Mouse (Mus musculus): ENCODE data around the gene Cd52. TPM values are rescaled to one million over a fixed set of nuclear protein-coding genes. Genes with fewer than 3 reads are reported as not detected.

Gene Cd52
- polyA plus RNA-seq, 1 experiment from 2014 or later: 24.6 TPM

GRCm38 (mm10) chr4:134118126-134118800 lies 23.4 kb upstream of the Cd52 start:
- H3K36me3 ChIP-seq: no peaks in the 10 kb centered on the region
- no peaks in the 10 kb centered on the region for H3K27me3 ChIP-seq
- H3K4me2 ChIP-seq: no peak overlapping the region
- WGBS (ENCODE audit: insufficient replicate concordance): 47% methylated on average over 14 of the region's 14 CpGs
- H3K9ac ChIP-seq: no peak overlapping the region
- H3K9me3 ChIP-seq (replicated peaks): no peaks in the 10 kb centered on the region
- no peak for ATAC-seq (ENCODE audit: low read depth)
- DNase-seq: no peak
- H3K4me1 ChIP-seq (replicated peaks): peaks cover 66% of the 10 kb centered on the region
- H3K4me3 ChIP-seq (replicated peaks): no peak overlapping the region
- H3K27ac ChIP-seq: peak overlapping the region; percentile 63

- Histone ChIP-seq H3K9me3 (replicated peaks) (no peaks in the 10 kb centered on the region), H3K27me3 (no peaks in the 10 kb centered on the region), H3K36me3 (no peaks in the 10 kb centered on the region), H3K9ac (no peak overlapping the region), H3K4me1 (replicated peaks) (peaks cover 78% of the 10 kb centered on the region), H3K27ac (peak overlapping the region; percentile 63), H3K4me2 (no peak overlapping the region), H3K4me3 (replicated peaks) (no peak overlapping the region)
- ATAC-seq (ENCODE audit: low read depth): 0 out of 2 replicates have a peak, but pooled peaks have one; percentile 11
- no peak for DNase-seq
- WGBS (ENCODE audit: insufficient replicate concordance): 9% methylated on average over 8 of the region's 8 CpGs
Observed at GRCm38 (mm10) chr4:134117012-134117411, 22.1 kb upstream of the Cd52 start.

- no peak overlapping the region for H3K4me3 ChIP-seq (replicated peaks)
- no peak overlapping the region for H3K9ac ChIP-seq
- peak overlapping the region; percentile 40; the same call in 1 of the 2 replicates for H3K27ac ChIP-seq
- H3K9me3 ChIP-seq (replicated peaks): no peaks in the 10 kb centered on the region
- no peak overlapping the region for H3K4me2 ChIP-seq
- ATAC-seq (ENCODE audit: low read depth) (no peak), DNase-seq (no peak)
- no peaks in the 10 kb centered on the region for H3K27me3 ChIP-seq
- 43% methylated on average over 2 of the region's 2 CpGs for WGBS (ENCODE audit: insufficient replicate concordance)
- no peaks in the 10 kb centered on the region for H3K36me3 ChIP-seq
- H3K4me1 ChIP-seq (replicated peaks): peaks cover 83% of the 10 kb centered on the region
Observed at GRCm38 (mm10) chr4:134116501-134116900, 21.6 kb upstream of the Cd52 start.

- no peak for DNase-seq
- no peak overlapping the region for H3K4me3 ChIP-seq (replicated peaks)
- 0 out of 2 replicates have a peak overlapping the region, but pooled peaks have one; percentile 15 for H3K27ac ChIP-seq
Observed at GRCm38 (mm10) chr4:134115215-134116144, 20.6 kb upstream of the Cd52 start.

GRCm38 (mm10) chr4:134114038-134114437 lies 19.2 kb upstream of the Cd52 start:
- Histone ChIP-seq H3K9ac (no peak overlapping the region), H3K36me3 (no peaks in the 10 kb centered on the region), H3K4me1 (replicated peaks) (peaks cover 83% of the 10 kb centered on the region), H3K4me3 (replicated peaks) (no peak overlapping the region), H3K27ac (no peak overlapping the region), H3K9me3 (replicated peaks) (no peaks in the 10 kb centered on the region), H3K4me2 (no peak overlapping the region), H3K27me3 (no peaks in the 10 kb centered on the region)
- WGBS (ENCODE audit: insufficient replicate concordance): 82% methylated on average over 4 of the region's 4 CpGs
- DNase-seq: no peak
- no peak for ATAC-seq (ENCODE audit: low read depth)

More at GRCm38 (mm10) chr4:134115215-134116144, 20.6 kb upstream of the Cd52 start:
- Histone ChIP-seq H3K27me3 (no peaks in the 10 kb centered on the region), H3K4me1 (replicated peaks) (peaks cover 87% of the 10 kb centered on the region), H3K4me2 (no peak overlapping the region), H3K9ac (no peak overlapping the region), H3K36me3 (no peaks in the 10 kb centered on the region), H3K9me3 (replicated peaks) (no peaks in the 10 kb centered on the region)
- ATAC-seq (ENCODE audit: low read depth): no peak
- WGBS (ENCODE audit: insufficient replicate concordance): 75% methylated on average over 16 of the region's 16 CpGs

GRCm38 (mm10) chr4:134113356-134113994 lies 18.6 kb upstream of the Cd52 start:
- H3K4me3 ChIP-seq (replicated peaks): no peak overlapping the region
- no peak overlapping the region for H3K9ac ChIP-seq
- 0 out of 2 replicates have a peak overlapping the region, but pooled peaks have one; percentile 24 for H3K27ac ChIP-seq
- H3K9me3 ChIP-seq (replicated peaks): no peaks in the 10 kb centered on the region
- H3K36me3 ChIP-seq: no peaks in the 10 kb centered on the region
- 56% methylated on average over 10 of the region's 10 CpGs for WGBS (ENCODE audit: insufficient replicate concordance)
- no peak; the same call in 1 of the 2 replicates for ATAC-seq (ENCODE audit: low read depth)
- H3K4me1 ChIP-seq (replicated peaks): peaks cover 79% of the 10 kb centered on the region
- H3K4me2 ChIP-seq: no peak overlapping the region
- DNase-seq: no peak
- no peaks in the 10 kb centered on the region for H3K27me3 ChIP-seq

GRCm38 (mm10) chr4:134112403-134112802 lies 17.5 kb upstream of the Cd52 start:
- 71% methylated on average over 6 of the region's 6 CpGs for WGBS (ENCODE audit: insufficient replicate concordance)
- Histone ChIP-seq H3K4me1 (replicated peaks) (peaks cover 80% of the 10 kb centered on the region), H3K9ac (no peak overlapping the region), H3K27me3 (no peaks in the 10 kb centered on the region), H3K4me3 (replicated peaks) (no peak overlapping the region), H3K36me3 (no peaks in the 10 kb centered on the region), H3K4me2 (no peak overlapping the region), H3K27ac (no peak overlapping the region), H3K9me3 (replicated peaks) (no peaks in the 10 kb centered on the region)
- no peak for DNase-seq
- no peak for ATAC-seq (ENCODE audit: low read depth)

GRCm38 (mm10) chr4:134110653-134111052 lies 15.8 kb upstream of the Cd52 start:
- peak overlapping the region; percentile 34; the same call in 1 of the 2 replicates for H3K27ac ChIP-seq
- no peak for DNase-seq
- H3K4me3 ChIP-seq (replicated peaks): no peak overlapping the region
- no peak for ATAC-seq (ENCODE audit: low read depth)
- H3K36me3 ChIP-seq: no peaks in the 10 kb centered on the region
- no peak overlapping the region for H3K9ac ChIP-seq
- H3K4me1 ChIP-seq (replicated peaks): peaks cover 84% of the 10 kb centered on the region
- WGBS (ENCODE audit: insufficient replicate concordance): 29% methylated on average over 3 of the region's 3 CpGs
- no peaks in the 10 kb centered on the region for H3K27me3 ChIP-seq
- H3K4me2 ChIP-seq: no peak overlapping the region
- no peaks in the 10 kb centered on the region for H3K9me3 ChIP-seq (replicated peaks)

- Histone ChIP-seq H3K27ac (no peak overlapping the region), H3K4me1 (replicated peaks) (peaks cover 76% of the 10 kb centered on the region), H3K9me3 (replicated peaks) (no peaks in the 10 kb centered on the region), H3K9ac (no peak overlapping the region), H3K36me3 (no peaks in the 10 kb centered on the region), H3K4me2 (no peak overlapping the region), H3K4me3 (replicated peaks) (no peak overlapping the region), H3K27me3 (no peaks in the 10 kb centered on the region)
- ATAC-seq (ENCODE audit: low read depth) (no peak), DNase-seq (no peak)
- WGBS (ENCODE audit: insufficient replicate concordance): 67% methylated on average over 5 of the region's 5 CpGs
Observed at GRCm38 (mm10) chr4:134108196-134108595, 13.3 kb upstream of the Cd52 start.

- ATAC-seq (ENCODE audit: low read depth): no peak
- H3K4me1 ChIP-seq (replicated peaks): peaks cover 77% of the 10 kb centered on the region
- H3K4me2 ChIP-seq: no peak overlapping the region
- H3K4me3 ChIP-seq (replicated peaks): no peak overlapping the region
- H3K36me3 ChIP-seq: no peaks in the 10 kb centered on the region
- H3K9me3 ChIP-seq (replicated peaks): no peaks in the 10 kb centered on the region
- no peak for DNase-seq
- no peak overlapping the region for H3K27ac ChIP-seq
- H3K27me3 ChIP-seq: no peaks in the 10 kb centered on the region
- WGBS (ENCODE audit: insufficient replicate concordance): 71% methylated on average over 7 of the region's 7 CpGs
- H3K9ac ChIP-seq: no peak overlapping the region
Observed at GRCm38 (mm10) chr4:134107730-134108129, 12.8 kb upstream of the Cd52 start.

- DNase-seq: peak; percentile 70
- Histone ChIP-seq H3K4me1 (replicated peaks) (peaks cover 65% of the 10 kb centered on the region), H3K9me3 (replicated peaks) (no peaks in the 10 kb centered on the region), H3K4me2 (peak overlapping the region; percentile 37; the same call in 1 of the 2 replicates), H3K9ac (peak overlapping the region; percentile 29; the same call in 1 of the 2 replicates), H3K36me3 (no peaks in the 10 kb centered on the region), H3K27me3 (no peaks in the 10 kb centered on the region), H3K27ac (peak overlapping the region; percentile 74), H3K4me3 (replicated peaks) (no peak overlapping the region)
- peak; percentile 61 for ATAC-seq (ENCODE audit: low read depth)
- WGBS (ENCODE audit: insufficient replicate concordance): 14% methylated on average over 7 of the region's 7 CpGs
Observed at GRCm38 (mm10) chr4:134106105-134106504, 11.2 kb upstream of the Cd52 start.
